Mouse (Mus musculus): ENCODE measurements around the gene Taar1. TPM values are rescaled to one million over a fixed set of nuclear protein-coding genes. Genes with fewer than 3 reads are reported as not detected.

The Taar1 gene
- polyA plus RNA-seq, 1 experiment from 2014 or later: not detected

- Histone ChIP-seq H3K27me3 (ENCODE audit: control insufficient read depth, insufficient read depth, low read length) (no peaks in the 10 kb centered on the region), H3K36me3 (ENCODE audit: control insufficient read depth, insufficient read depth) (no peaks in the 10 kb centered on the region), H3K27ac (ENCODE audit: low read length) (no peak within 1 kb of the TSS), H3K4me2 (ENCODE audit: low read depth, low read length) (no peak within 1 kb of the TSS), H3K9me3 (replicated peaks; ENCODE audit: control insufficient read depth, low read length) (no peaks in the 10 kb centered on the region), H3K9ac (ENCODE audit: low read length) (no peak within 1 kb of the TSS), H3K4me1 (ENCODE audit: control insufficient read depth, insufficient read depth, low read length) (no peaks in the 10 kb centered on the region), H3K4me3 (ENCODE audit: low read length) (no peak within 1 kb of the TSS)
- WGBS: 91% methylated on average over 13 of the region's 13 CpGs
- no peak for ATAC-seq (replicated peaks; ENCODE audit: extremely low read depth, insufficient read depth, low FRiP score)
Measured at GRCm38 (mm10) chr10:23960444-23960915, 40.3 kb downstream of the Taar1 start, which contains the start of gene Taar4. Gene Taar4, plus strand, starts transcription at chr10:23960494.

- WGBS: 25% methylated on average over 3 of the region's 3 CpGs
- Histone ChIP-seq H3K27ac (ENCODE audit: low read length) (0 out of 2 replicates have a peak overlapping the region, but pooled peaks have one; percentile 18), H3K4me1 (ENCODE audit: control insufficient read depth, insufficient read depth, low read length) (no peaks in the 10 kb centered on the region), H3K9ac (ENCODE audit: low read length) (no peak overlapping the region), H3K36me3 (ENCODE audit: control insufficient read depth, insufficient read depth) (no peaks in the 10 kb centered on the region), H3K27me3 (ENCODE audit: control insufficient read depth, insufficient read depth, low read length) (no peaks in the 10 kb centered on the region), H3K9me3 (replicated peaks; ENCODE audit: control insufficient read depth, low read length) (no peaks in the 10 kb centered on the region), H3K4me3 (ENCODE audit: low read length) (no peak overlapping the region), H3K4me2 (ENCODE audit: low read depth, low read length) (no peak overlapping the region)
- no peak; the same call in 1 of the 2 replicates for ATAC-seq (replicated peaks; ENCODE audit: extremely low read depth, insufficient read depth, low FRiP score)
Measured at GRCm38 (mm10) chr10:23963444-23963843, 43.3 kb downstream of the Taar1 start.

GRCm38 (mm10) chr10:23964921-23965610 lies 44.9 kb downstream of the Taar1 start:
- H3K27ac ChIP-seq (ENCODE audit: low read length): no peak overlapping the region
- H3K4me3 ChIP-seq (ENCODE audit: low read length): no peak overlapping the region
- 82% methylated on average over 6 of the region's 6 CpGs for WGBS
- no peaks in the 10 kb centered on the region for H3K27me3 ChIP-seq (ENCODE audit: control insufficient read depth, insufficient read depth, low read length)
- no peaks in the 10 kb centered on the region for H3K36me3 ChIP-seq (ENCODE audit: control insufficient read depth, insufficient read depth)
- H3K9ac ChIP-seq (ENCODE audit: low read length): no peak overlapping the region
- H3K9me3 ChIP-seq (replicated peaks; ENCODE audit: control insufficient read depth, low read length): no peaks in the 10 kb centered on the region
- H3K4me1 ChIP-seq (ENCODE audit: control insufficient read depth, insufficient read depth, low read length): no peaks in the 10 kb centered on the region
- no peak for ATAC-seq (replicated peaks; ENCODE audit: extremely low read depth, insufficient read depth, low FRiP score)
- H3K4me2 ChIP-seq (ENCODE audit: low read depth, low read length): no peak overlapping the region

- Histone ChIP-seq H3K9me3 (replicated peaks; ENCODE audit: control insufficient read depth, low read length) (no peaks in the 10 kb centered on the region), H3K27me3 (ENCODE audit: control insufficient read depth, insufficient read depth, low read length) (no peaks in the 10 kb centered on the region), H3K4me1 (ENCODE audit: control insufficient read depth, insufficient read depth, low read length) (no peaks in the 10 kb centered on the region), H3K9ac (ENCODE audit: low read length) (no peak within 1 kb of the TSS), H3K27ac (ENCODE audit: low read length) (no peak within 1 kb of the TSS), H3K4me2 (ENCODE audit: low read depth, low read length) (no peak within 1 kb of the TSS), H3K36me3 (ENCODE audit: control insufficient read depth, insufficient read depth) (no peaks in the 10 kb centered on the region), H3K4me3 (ENCODE audit: low read length) (no peak within 1 kb of the TSS)
- WGBS: 84% methylated on average over 11 of the region's 11 CpGs
- no peak for ATAC-seq (replicated peaks; ENCODE audit: extremely low read depth, insufficient read depth, low FRiP score)
Measured at GRCm38 (mm10) chr10:23970656-23971165, 50.6 kb downstream of the Taar1 start, which contains the start of gene Taar5. Gene Taar5, plus strand, starts transcription at chr10:23970706.

Other genes with a start within 250 kb of the Taar1 start
- gene Rps12, start 133.1 kb upstream of the Taar1 start, polyA plus RNA-seq (2015; fragmentation: Nextera tagmentation; extraction: Ambion mirVana): 80.6 and 89.4 TPM in 2 replicates
- gene Slc18b1, start 123.4 kb upstream of the Taar1 start, polyA plus RNA-seq (2015; fragmentation: Nextera tagmentation; extraction: Ambion mirVana): 8.3 and 9.1 TPM in 2 replicates
- gene Vnn3, start 68.9 kb upstream of the Taar1 start, polyA plus RNA-seq (2015; fragmentation: Nextera tagmentation; extraction: Ambion mirVana): 0.08 and 0.16 TPM in 2 replicates
- gene Vnn1, start 25.7 kb upstream of the Taar1 start, polyA plus RNA-seq (2015; fragmentation: Nextera tagmentation; extraction: Ambion mirVana): 1.8 and 2.3 TPM in 2 replicates
- gene Taar2, start 18.2 kb downstream of the Taar1 start, polyA plus RNA-seq (2015; fragmentation: Nextera tagmentation; extraction: Ambion mirVana): not detected in 2 replicates
- gene Taar3, start 29.2 kb downstream of the Taar1 start, polyA plus RNA-seq (2015; fragmentation: Nextera tagmentation; extraction: Ambion mirVana): not detected in 2 replicates
- not detected in 2 replicates for gene Taar4, start 40.1 kb downstream of the Taar1 start, polyA plus RNA-seq (2015; fragmentation: Nextera tagmentation; extraction: Ambion mirVana)
- not detected in 2 replicates for gene Taar5, start 50.4 kb downstream of the Taar1 start, polyA plus RNA-seq (2015; fragmentation: Nextera tagmentation; extraction: Ambion mirVana)
- gene Taar6, start 65.3 kb downstream of the Taar1 start, polyA plus RNA-seq (2015; fragmentation: Nextera tagmentation; extraction: Ambion mirVana): not detected in 2 replicates
- gene Taar7a, start 73.1 kb downstream of the Taar1 start, polyA plus RNA-seq (2015; fragmentation: Nextera tagmentation; extraction: Ambion mirVana): not detected in 2 replicates
- not detected in 2 replicates for gene Taar7b, start 79.6 kb downstream of the Taar1 start, polyA plus RNA-seq (2015; fragmentation: Nextera tagmentation; extraction: Ambion mirVana)
- not detected in 2 replicates for gene Taar7d, start 106.9 kb downstream of the Taar1 start, polyA plus RNA-seq (2015; fragmentation: Nextera tagmentation; extraction: Ambion mirVana)
- not detected in 2 replicates for gene Taar7e, start 117.3 kb downstream of the Taar1 start, polyA plus RNA-seq (2015; fragmentation: Nextera tagmentation; extraction: Ambion mirVana)
- gene Taar7f, start 129.2 kb downstream of the Taar1 start, polyA plus RNA-seq (2015; fragmentation: Nextera tagmentation; extraction: Ambion mirVana): not detected in 2 replicates
- not detected in 2 replicates for gene Taar8a, start 156.1 kb downstream of the Taar1 start, polyA plus RNA-seq (2015; fragmentation: Nextera tagmentation; extraction: Ambion mirVana)
- not detected in 2 replicates for gene Taar8b, start 171.9 kb downstream of the Taar1 start, polyA plus RNA-seq (2015; fragmentation: Nextera tagmentation; extraction: Ambion mirVana)
- gene Taar8c, start 181.6 kb downstream of the Taar1 start, polyA plus RNA-seq (2015; fragmentation: Nextera tagmentation; extraction: Ambion mirVana): not detected in 2 replicates
- not detected in 2 replicates for gene Taar9, start 189.2 kb downstream of the Taar1 start, polyA plus RNA-seq (2015; fragmentation: Nextera tagmentation; extraction: Ambion mirVana)
- 75.5 and 79.4 TPM in 2 replicates for gene Stx7, start 228.9 kb downstream of the Taar1 start, polyA plus RNA-seq (2015; fragmentation: Nextera tagmentation; extraction: Ambion mirVana)